Mouse (Mus musculus) limb, embryonic 10.5 days (tissue): ENCODE results near the gene Gm17662. TPM values are rescaled to one million over a fixed set of nuclear protein-coding genes. Genes with fewer than 3 reads are reported as not detected.

Experiments used
- DNase-seq: peaks from one replicate; pipeline ENCODE4 v3.0.0-alpha.2; 2017; ENCODE audit warnings: low spot score
- H3K27ac ChIP-seq: fragments of 300-500 bp; sonication (generic); 2 replicates; pipeline ENCODE4 v1.5.1; 2016; ENCODE audit warnings: mild to moderate bottlenecking
- H3K27me3 ChIP-seq: fragments of 300-500 bp; sonication (generic); 2 replicates; pipeline ENCODE4 v1.6.1; 2016; ENCODE audit warnings: low read depth, mild to moderate bottlenecking; ENCODE audit not compliant: poor library complexity, severe bottlenecking
- H3K36me3 ChIP-seq: fragments of 300-500 bp; sonication (generic); 2 replicates; pipeline ENCODE4 v1.6.1; 2016; ENCODE audit warnings: mild to moderate bottlenecking, moderate library complexity
- H3K4me1 ChIP-seq: fragments of 300-500 bp; sonication (generic); 2 replicates; pipeline ENCODE4 v1.6.1; 2016
- H3K4me3 ChIP-seq: fragments of 300-500 bp; sonication (generic); 2 replicates; pipeline ENCODE4 v1.5.1; 2016; ENCODE audit warnings: mild to moderate bottlenecking, moderate library complexity
- H3K9me3 ChIP-seq: fragments of 300-500 bp; sonication (generic); replicated peaks from 2 replicates; pipeline ENCODE4 v1.6.1; 2016; ENCODE audit warnings: mild to moderate bottlenecking
- WGBS: fragments of 180-500 bp; shearing (Covaris S2); methylation state at CpG from one replicate; pipeline ENCODE4 v1.1.7; 2016; 5-methylcytosine and 5-hydroxymethylcytosine counted together
- polyA plus RNA-seq: library from polyadenylated mRNA; unstranded; fragments of >200 nt; fragmentation: Nextera tagmentation; extraction: Ambion mirVana; gene quantifications from 2 replicates; pipeline ENCODE4 v1.2.1, GENCODE M21; 2016

Gm17662 gene
- polyA plus RNA-seq, 1 experiment from 2014 or later = not detected

DNA sequence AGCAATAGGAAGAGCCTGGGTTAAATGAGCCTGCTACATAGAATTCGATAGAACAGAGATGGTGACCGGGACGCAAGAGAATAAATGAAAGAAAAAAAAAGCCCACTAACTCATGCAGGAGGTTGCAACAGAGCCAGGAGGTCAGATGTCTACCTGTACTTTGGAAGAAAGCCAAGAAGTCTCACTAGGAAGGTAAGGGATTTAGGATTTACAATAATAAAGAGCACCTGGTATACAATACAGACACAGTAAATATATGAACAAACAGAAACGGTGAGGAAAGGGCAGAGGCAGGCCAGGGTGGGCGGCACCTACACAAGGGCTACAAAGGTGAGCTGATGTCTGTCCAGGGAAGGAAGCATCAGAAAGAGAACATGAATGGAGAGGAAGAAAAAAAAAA is 14.9 kb upstream of the Gm17662 start:
- Histone ChIP-seq H3K4me1 (no peaks in the 10 kb centered on the region), H3K9me3 (no peaks in the 10 kb centered on the region), H3K4me3 (no peak overlapping the region), H3K27ac (no peak overlapping the region), H3K36me3 (no peaks in the 10 kb centered on the region), H3K27me3 (no peaks in the 10 kb centered on the region)
- DNase-seq = no peak
- WGBS = 89% methylated on average over 5 of the region's 5 CpGs

DNA sequence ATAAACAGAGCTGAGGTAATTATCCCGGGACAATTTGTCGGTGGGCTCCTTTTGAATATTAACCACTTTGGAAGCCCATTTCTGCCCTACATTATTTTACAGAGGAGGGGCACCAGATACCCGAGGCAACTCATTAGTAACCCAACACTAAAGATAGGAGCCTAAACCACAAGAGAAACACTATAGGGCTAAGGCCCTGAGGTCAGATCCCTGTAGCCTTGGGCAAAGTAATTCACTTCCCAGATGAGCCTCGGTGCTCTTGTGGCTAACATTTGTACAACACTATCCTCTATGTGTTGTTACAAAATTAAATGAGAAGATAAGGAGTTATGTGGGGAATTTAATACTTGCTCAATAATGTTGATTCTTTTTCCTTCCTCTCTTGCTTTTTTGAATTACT is 13.6 kb upstream of the Gm17662 start:
- H3K36me3 ChIP-seq = no peaks in the 10 kb centered on the region

DNA sequence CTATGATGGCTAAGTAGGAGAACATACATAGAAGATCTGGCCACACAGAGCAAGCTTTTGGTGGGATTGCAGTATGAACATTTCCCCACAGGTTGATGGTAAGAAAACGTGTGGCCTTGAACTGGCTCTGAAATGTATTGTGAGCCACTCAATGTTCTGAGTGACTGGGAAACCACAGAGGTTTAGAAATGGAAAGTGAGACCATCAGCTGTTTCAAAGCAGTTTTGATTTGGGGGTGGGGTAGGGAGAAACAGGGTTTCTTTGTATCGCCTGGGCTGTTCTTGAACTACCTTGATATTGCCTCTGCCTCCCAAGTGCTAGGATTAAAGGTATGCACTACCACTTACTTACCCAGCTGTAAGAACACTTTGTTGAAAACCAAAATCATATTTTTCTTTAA is 1.9 kb upstream of the Gm17662 start:
- Histone ChIP-seq H3K27ac (no peak overlapping the region), H3K9me3 (no peaks in the 10 kb centered on the region), H3K4me1 (no peaks in the 10 kb centered on the region), H3K36me3 (no peaks in the 10 kb centered on the region), H3K27me3 (no peaks in the 10 kb centered on the region), H3K4me3 (no peak overlapping the region)
- DNase-seq = no peak
- 87% methylated on average over 2 of the region's 2 CpGs for WGBS

More for the DNA sequence above, 13.6 kb upstream of the Gm17662 start:
- Histone ChIP-seq H3K9me3 (no peaks in the 10 kb centered on the region), H3K27me3 (no peaks in the 10 kb centered on the region), H3K4me1 (no peaks in the 10 kb centered on the region), H3K27ac (no peak overlapping the region), H3K4me3 (no peak overlapping the region)
- 59% methylated on average over 4 of the region's 4 CpGs for WGBS
- no peak for DNase-seq

DNA sequence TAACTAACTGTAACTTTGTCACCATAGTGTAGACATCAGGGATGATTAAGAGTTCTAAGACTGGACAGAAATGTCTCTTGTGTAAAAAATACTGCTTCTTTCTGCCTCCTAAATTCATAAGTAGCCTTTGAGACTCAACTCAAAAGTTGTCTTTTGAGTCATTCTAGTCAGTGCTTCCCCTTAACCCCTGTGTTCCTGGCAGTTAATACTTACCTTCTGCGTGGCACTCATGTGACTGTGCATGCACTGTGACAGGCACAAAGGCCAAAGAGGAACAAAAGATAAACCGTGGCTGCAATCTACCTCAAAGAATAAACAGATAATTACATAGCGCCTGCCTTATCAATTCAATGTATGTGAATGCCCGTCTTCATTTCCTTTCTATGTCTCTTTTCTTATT is 694 bp downstream of the Gm17662 start:
- H3K4me3 ChIP-seq = no peak overlapping the region
- WGBS = 86% methylated on average over 4 of the region's 4 CpGs
- H3K36me3 ChIP-seq = no peaks in the 10 kb centered on the region
- no peaks in the 10 kb centered on the region for H3K9me3 ChIP-seq
- no peak for DNase-seq
- no peaks in the 10 kb centered on the region for H3K4me1 ChIP-seq
- H3K27ac ChIP-seq = no peak overlapping the region
- no peaks in the 10 kb centered on the region for H3K27me3 ChIP-seq

DNA sequence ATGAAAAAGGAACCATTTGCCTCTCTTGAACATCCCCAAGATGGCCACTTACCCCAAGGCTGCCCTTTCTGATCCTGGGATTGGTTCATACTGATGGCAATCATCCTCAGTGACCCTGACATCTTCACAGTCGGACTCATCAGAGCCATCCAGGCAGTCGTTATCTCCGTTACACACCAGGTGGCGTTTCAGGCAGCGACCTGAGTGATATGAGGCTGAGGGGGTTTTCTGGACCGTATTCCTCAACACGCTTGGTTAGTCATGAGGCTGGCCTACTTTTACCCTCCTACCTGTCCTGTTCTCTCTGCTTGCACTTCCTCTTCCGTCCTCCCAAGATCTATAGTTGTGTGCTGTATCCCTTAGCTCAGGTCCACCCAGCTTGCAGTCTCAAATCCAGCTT is 4.1 kb downstream of the Gm17662 start:
- H3K36me3 ChIP-seq = no peaks in the 10 kb centered on the region
- H3K4me3 ChIP-seq = no peak overlapping the region
- no peaks in the 10 kb centered on the region for H3K27me3 ChIP-seq
- WGBS = 75% methylated on average over 8 of the region's 8 CpGs
- no peak for DNase-seq
- no peaks in the 10 kb centered on the region for H3K9me3 ChIP-seq
- peaks cover 5% of the 10 kb centered on the region; the same call in 1 of the 2 replicates for H3K4me1 ChIP-seq
- no peak overlapping the region for H3K27ac ChIP-seq

DNA sequence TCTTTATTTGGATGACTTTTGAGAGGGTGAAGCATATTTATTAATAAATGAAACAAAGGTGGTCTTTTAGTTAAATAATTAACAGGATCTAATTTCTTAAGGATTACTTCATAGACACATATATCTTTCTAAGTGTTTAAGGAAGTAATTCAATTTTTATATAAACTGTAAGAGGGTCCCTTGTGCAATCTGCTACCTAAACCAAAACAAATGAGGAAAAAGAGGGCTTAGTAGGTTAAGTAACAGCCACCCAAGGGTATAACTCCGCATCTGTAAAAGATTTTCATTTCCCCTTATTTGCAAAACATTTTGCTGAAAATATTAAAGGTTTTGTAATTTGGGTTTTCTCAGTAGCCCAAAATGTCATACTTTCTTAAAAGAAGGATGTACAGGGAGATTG is 7.3 kb downstream of the Gm17662 start:
- H3K27me3 ChIP-seq = no peaks in the 10 kb centered on the region
- WGBS = 92% methylated on average over 1 of the region's 1 CpGs
- H3K27ac ChIP-seq = no peak overlapping the region

DNA sequence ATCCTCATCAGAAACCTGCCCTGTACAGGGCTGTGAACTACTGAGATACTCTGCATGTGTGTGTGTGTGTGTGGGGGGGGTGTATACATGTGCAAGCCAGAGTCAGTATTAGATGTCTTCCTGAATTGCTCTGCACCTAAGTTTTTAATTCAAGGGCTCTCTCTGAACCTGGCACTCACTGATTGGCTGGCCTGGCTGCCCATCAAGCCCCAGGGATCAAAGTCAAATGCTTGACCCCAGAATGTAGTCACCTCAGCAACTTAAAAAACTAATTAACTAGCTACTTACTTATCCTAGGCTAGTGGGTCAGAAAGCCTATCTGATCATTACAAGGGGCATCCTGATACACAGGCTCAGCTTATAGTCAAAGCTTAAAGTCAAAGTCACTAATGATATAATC is 12.5 kb downstream of the Gm17662 start:
- Histone ChIP-seq H3K36me3 (no peaks in the 10 kb centered on the region), H3K27me3 (no peaks in the 10 kb centered on the region), H3K27ac (no peak overlapping the region), H3K4me3 (no peak overlapping the region), H3K9me3 (no peaks in the 10 kb centered on the region), H3K4me1 (peaks cover 5% of the 10 kb centered on the region; the same call in 1 of the 2 replicates)
- no peak for DNase-seq

More for the DNA sequence above, 7.3 kb downstream of the Gm17662 start:
- Histone ChIP-seq H3K4me1 (peaks cover 5% of the 10 kb centered on the region; the same call in 1 of the 2 replicates), H3K9me3 (no peaks in the 10 kb centered on the region), H3K36me3 (no peaks in the 10 kb centered on the region), H3K4me3 (no peak overlapping the region)
- DNase-seq = no peak

DNA sequence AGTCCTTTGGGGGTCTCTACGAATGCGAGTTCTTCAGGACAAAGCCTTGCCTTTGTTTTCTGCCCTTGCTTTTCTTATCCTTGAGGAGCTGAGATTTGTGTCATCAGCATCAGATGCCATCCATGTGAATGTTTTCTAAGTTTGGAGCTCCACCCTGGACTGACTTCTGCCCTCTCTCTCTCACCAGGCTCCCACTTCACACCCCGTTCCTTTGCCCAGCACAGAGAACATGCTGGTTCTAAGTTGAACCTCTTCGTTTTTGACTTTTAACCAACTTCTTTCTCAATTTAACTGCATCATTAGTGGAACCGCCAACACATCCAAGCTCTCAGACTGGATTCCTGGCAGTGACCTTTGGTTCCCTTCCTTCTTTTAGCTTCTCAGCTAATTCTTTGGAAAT is 13.1 kb downstream of the Gm17662 start:
- Histone ChIP-seq H3K27ac (no peak overlapping the region), H3K4me3 (no peak overlapping the region), H3K9me3 (no peaks in the 10 kb centered on the region), H3K36me3 (no peaks in the 10 kb centered on the region), H3K27me3 (no peaks in the 10 kb centered on the region), H3K4me1 (peaks cover 5% of the 10 kb centered on the region; the same call in 1 of the 2 replicates)
- no peak for DNase-seq
- 87% methylated on average over 5 of the region's 5 CpGs for WGBS

DNA sequence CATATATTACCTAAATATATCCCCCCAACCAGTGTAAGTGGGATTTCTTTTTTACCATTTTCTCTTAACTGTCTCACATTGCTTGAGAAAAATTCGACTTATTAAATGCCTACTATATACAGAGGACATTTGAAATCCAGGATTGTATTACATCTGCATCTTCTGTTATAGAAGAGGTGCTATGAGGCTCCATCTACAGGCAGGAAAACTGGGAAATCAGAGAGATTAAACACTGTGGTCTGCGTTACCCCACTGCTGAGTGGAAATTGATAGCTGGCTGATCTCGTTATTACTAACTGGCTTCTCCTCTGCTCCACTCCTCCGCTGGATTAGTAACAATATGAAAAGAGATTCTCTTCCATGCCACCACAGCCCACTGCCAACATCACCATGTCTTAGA is 18.7 kb downstream of the Gm17662 start:
- Histone ChIP-seq H3K4me3 (no peak overlapping the region), H3K27ac (no peak overlapping the region), H3K9me3 (no peaks in the 10 kb centered on the region), H3K4me1 (no peaks in the 10 kb centered on the region), H3K27me3 (no peaks in the 10 kb centered on the region), H3K36me3 (no peaks in the 10 kb centered on the region)
- 87% methylated on average over 4 of the region's 4 CpGs for WGBS
- no peak for DNase-seq

DNA sequence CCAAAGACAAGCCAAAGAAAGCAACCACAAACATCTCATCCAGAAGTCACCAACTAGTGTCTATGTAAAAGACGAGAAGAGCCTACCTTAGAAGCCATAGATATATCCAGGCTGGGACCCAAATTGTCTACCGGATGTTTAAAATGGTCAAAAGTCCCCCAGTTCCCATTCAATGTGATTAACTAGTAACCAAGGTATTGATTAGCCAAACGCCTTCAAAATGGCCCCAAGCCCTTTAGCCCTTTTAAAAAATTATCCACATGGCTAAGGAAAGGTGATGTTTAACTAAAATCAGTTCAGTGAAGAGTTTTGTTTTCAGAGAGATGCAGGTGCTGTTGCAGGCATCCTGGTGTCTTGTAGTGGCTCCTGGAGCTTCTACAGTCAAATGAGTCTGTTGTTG is 19.2 kb downstream of the Gm17662 start, which contains the start of gene C8a:
C8a (minus strand) TSS at position 76 of the 400 bp plus-strand sequence.
- WGBS = 86% methylated on average over 3 of the region's 3 CpGs
- Histone ChIP-seq H3K4me3 (no peak within 1 kb of the TSS), H3K27ac (no peak within 1 kb of the TSS)

DNA sequence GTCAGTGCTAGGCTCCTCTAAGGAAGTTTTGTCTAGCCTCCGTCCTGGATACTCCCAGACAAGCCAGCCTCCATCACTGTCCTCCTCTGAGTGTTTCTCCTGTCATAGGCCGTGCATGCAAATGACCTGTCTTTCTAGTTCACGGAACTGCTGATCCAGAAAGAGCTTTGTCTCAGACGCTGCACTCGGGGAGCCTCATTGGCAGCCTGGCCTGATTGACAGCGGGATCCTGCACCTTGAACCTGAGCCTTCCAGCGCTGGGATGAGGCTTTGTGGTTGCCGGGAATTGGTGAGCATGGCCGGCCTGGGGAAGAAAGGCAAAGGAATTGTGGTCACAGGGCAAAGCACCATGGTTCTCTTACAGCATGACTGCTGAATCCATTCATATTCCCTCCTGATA is 30.4 kb downstream of the Gm17662 start:
- WGBS = 82% methylated on average over 9 of the region's 9 CpGs
- Histone ChIP-seq H3K9me3 (no peaks in the 10 kb centered on the region), H3K27ac (no peak overlapping the region), H3K4me1 (peaks cover 5% of the 10 kb centered on the region; the same call in 1 of the 2 replicates), H3K27me3 (no peaks in the 10 kb centered on the region), H3K36me3 (no peaks in the 10 kb centered on the region), H3K4me3 (no peak overlapping the region)
- DNase-seq = no peak

More for the DNA sequence above, 19.2 kb downstream of the Gm17662 start, which contains the start of gene C8a:
- Histone ChIP-seq H3K27me3 (no peaks in the 10 kb centered on the region), H3K9me3 (no peaks in the 10 kb centered on the region), H3K36me3 (no peaks in the 10 kb centered on the region), H3K4me1 (no peaks in the 10 kb centered on the region)
- DNase-seq = no peak

DNA sequence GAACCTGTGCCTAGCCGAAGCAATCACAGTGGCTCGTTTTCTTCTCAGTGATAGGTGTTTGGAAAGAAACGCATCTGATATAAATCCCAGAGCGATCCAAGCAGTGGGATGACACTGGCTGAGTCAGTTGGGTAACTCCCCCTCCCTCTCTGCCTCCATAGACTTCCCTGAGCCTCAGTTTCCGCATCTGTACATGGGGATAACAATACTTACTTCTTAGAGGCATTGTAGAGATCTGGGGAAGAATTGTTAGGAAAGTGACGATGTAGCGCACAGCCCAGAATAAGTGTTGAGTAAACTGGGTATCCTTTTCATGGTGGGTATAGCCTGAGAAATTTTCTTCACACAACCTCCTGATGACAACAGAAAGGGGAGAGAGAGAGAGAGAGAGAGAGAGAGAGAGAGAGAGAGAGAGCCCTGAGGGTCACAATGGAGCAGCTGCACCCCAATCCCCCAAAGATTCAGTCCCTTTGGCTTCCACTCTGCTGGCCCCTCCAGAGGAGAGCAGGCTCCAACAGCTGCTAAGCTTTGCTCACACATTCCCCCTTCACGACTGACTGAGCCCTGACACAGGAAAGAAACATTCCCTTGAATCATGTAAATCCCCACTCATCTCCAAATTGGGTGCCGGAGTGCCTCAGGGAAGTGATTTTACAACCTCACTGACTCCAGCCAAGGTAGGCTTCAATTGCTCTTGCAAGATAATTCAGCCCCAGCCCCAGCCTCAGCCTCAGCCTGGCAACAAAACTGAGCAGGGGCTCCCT is 31.6 kb downstream of the Gm17662 start:
- Histone ChIP-seq H3K4me1 (peaks cover 5% of the 10 kb centered on the region; the same call in 1 of the 2 replicates), H3K27ac (no peak overlapping the region), H3K36me3 (no peaks in the 10 kb centered on the region), H3K27me3 (no peaks in the 10 kb centered on the region), H3K9me3 (no peaks in the 10 kb centered on the region), H3K4me3 (no peak overlapping the region)
- DNase-seq = no peak
- WGBS = 75% methylated on average over 9 of the region's 9 CpGs

DNA sequence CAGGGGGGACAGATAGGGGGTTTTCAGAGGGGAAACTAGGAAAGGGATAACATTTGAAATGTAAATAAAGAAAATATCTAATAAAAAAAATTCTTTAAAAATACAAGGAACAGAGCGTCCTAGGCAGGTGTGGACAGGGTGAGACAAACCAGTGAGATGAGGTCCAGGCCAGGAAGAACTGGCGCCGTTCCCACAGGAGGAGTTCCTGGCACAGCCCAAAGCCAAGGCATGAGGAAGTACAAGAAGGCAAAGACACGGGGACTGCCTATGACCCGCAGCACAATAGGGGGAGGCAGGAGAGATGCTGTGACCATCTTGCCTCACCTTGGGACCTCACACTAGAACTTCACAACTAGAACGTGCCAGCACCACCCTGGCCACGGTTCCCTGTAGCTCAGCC is 34.6 kb downstream of the Gm17662 start:
- Histone ChIP-seq H3K36me3 (no peaks in the 10 kb centered on the region), H3K27me3 (no peaks in the 10 kb centered on the region; the same call in 1 of the 2 replicates), H3K4me1 (no peaks in the 10 kb centered on the region), H3K27ac (no peak overlapping the region), H3K4me3 (no peak overlapping the region), H3K9me3 (no peaks in the 10 kb centered on the region)
- DNase-seq = no peak
- 97% methylated on average over 7 of the region's 7 CpGs for WGBS
